19 mouse cellular contexts compared by ENCODE assay signal in genomic region chrX:53459573-53459972, GRCm38 (mm10). TPM values are rescaled to one million over a fixed set of nuclear protein-coding genes. Genes with fewer than 3 reads are reported as not detected.
DNase-seq lines count a peak whose midpoint lies in the region; ATAC-seq and TF ChIP-seq lines count a peak whose summit lies in the region.
"Had no signal": no experiment of that assay in that cellular context is flagged by ENCODE, and none has a peak within 500 bp of the region (broad histone marks: within the 10 kb centered on the region; RNA-seq: fewer than 3 reads in every experiment).

No protein-coding gene starts in this region.

- intact Hi-C loops in left cerebral cortex, adult 2 months (cut with DNase I), result no loop called here
- intact Hi-C loops in left cerebral cortex, postnatal 36 days (cut with DNase I), result no loop called here

- TF ChIP-seq CTCF in forebrain, postnatal 0 days (IDR thresholded peaks at IDR 0.05; ENCODE audit: low read depth), result peak; percentile 69
- TF ChIP-seq CTCF in left cerebral cortex, adult 2 months (IDR thresholded peaks at IDR 0.05), result peak; percentile 56
- TF ChIP-seq CTCF in intestine, postnatal 0 days (IDR thresholded peaks at IDR 0.05; ENCODE audit: low read depth), result peak; percentile 72

- H3K36me3 ChIP-seq in forebrain, postnatal 0 days (ENCODE audit: insufficient read depth), result no peaks in the 10 kb centered on the region
- no peaks in the 10 kb centered on the region for H3K36me3 ChIP-seq in forebrain, embryonic 16.5 days (ENCODE audit: control insufficient read depth, insufficient read depth)
- no peaks in the 10 kb centered on the region for H3K36me3 ChIP-seq in intestine, postnatal 0 days (ENCODE audit: control insufficient read depth, insufficient read depth)
- H3K36me3 ChIP-seq: embryonic facial prominence, embryonic 15.5 days had no signal

- H3K4me1 ChIP-seq in forebrain, postnatal 0 days (ENCODE audit: insufficient read depth), result no peaks in the 10 kb centered on the region
- H3K4me1 ChIP-seq in forebrain, embryonic 16.5 days (replicated peaks; ENCODE audit: control insufficient read depth, insufficient read depth, low read length), result no peaks in the 10 kb centered on the region
- H3K4me1 ChIP-seq in intestine, postnatal 0 days (replicated peaks; ENCODE audit: control insufficient read depth, insufficient read depth, low read length), result no peaks in the 10 kb centered on the region
- H3K4me1 ChIP-seq: embryonic facial prominence, embryonic 15.5 days had no signal

- H3K9me3 ChIP-seq in forebrain, postnatal 0 days (ENCODE audit: low read length), result no peaks in the 10 kb centered on the region
- no peaks in the 10 kb centered on the region for H3K9me3 ChIP-seq in forebrain, embryonic 16.5 days (ENCODE audit: control insufficient read depth, low read length)
- H3K9me3 ChIP-seq in intestine, postnatal 0 days (ENCODE audit: control insufficient read depth), result no peaks in the 10 kb centered on the region
- H3K9me3 ChIP-seq: embryonic facial prominence, embryonic 15.5 days had no signal

- peak; percentile 1 for DNase-seq in forebrain, postnatal 0 days
- no peak for DNase-seq in left cerebral cortex, adult 2 months (ENCODE audit: extremely low spot score in 1 of 2, low spot score in 2 of 2)
- DNase-seq in left cerebral cortex, postnatal 36 days (ENCODE audit: low spot score in 2 of 2), result no peak
- peak; percentile 4 for DNase-seq in ES-CJ7 (ENCODE audit: low read depth, low spot score)
- no peak for DNase-seq in urinary bladder, postnatal 36 days (ENCODE audit: low spot score in 2 of 2)
- DNase-seq in urinary bladder, adult 2 months (ENCODE audit: low spot score), result no peak
- DNase-seq: adrenal gland, postnatal 14 days; cerebellum, adult 2 months; heart, adult 11 months; heart, postnatal 36 days; lung, postnatal 4 days had no signal

- no peak overlapping the region for H3K4me2 ChIP-seq in forebrain, postnatal 0 days (ENCODE audit: low read depth)
- H3K4me2 ChIP-seq in forebrain, embryonic 16.5 days (ENCODE audit: low read length), result no peak overlapping the region
- H3K4me2 ChIP-seq in intestine, postnatal 0 days (replicated peaks; ENCODE audit: low read depth), result no peak overlapping the region
- H3K4me2 ChIP-seq: embryonic facial prominence, embryonic 15.5 days had no signal

- no peaks in the 10 kb centered on the region for H3K27me3 ChIP-seq in forebrain, postnatal 0 days (ENCODE audit: insufficient read depth, low read length)
- no peaks in the 10 kb centered on the region for H3K27me3 ChIP-seq in forebrain, embryonic 16.5 days (replicated peaks; ENCODE audit: control insufficient read depth, insufficient read depth, low read length)
- H3K27me3 ChIP-seq in intestine, postnatal 0 days (replicated peaks; ENCODE audit: control insufficient read depth, insufficient read depth, low read length), result no peaks in the 10 kb centered on the region
- H3K27me3 ChIP-seq: embryonic facial prominence, embryonic 15.5 days had no signal

- 46% methylated on average over 3 of the region's 3 CpGs for WGBS in forebrain, postnatal 0 days
- WGBS in forebrain, embryonic 16.5 days, result 43% methylated on average over 3 of the region's 3 CpGs
- 41% methylated on average over 3 of the region's 3 CpGs for WGBS in intestine, postnatal 0 days

- ATAC-seq in forebrain, postnatal 0 days, result 0 out of 2 replicates have a peak, but pooled peaks have one; percentile 53
- ATAC-seq in forebrain, embryonic 16.5 days, result no peak
- ATAC-seq in intestine, postnatal 0 days, result no peak

- H3K27ac ChIP-seq in forebrain, postnatal 0 days (ENCODE audit: low read depth, low read length), result no peak overlapping the region
- no peak overlapping the region for H3K27ac ChIP-seq in forebrain, embryonic 16.5 days (ENCODE audit: low read length)
- no peak overlapping the region for H3K27ac ChIP-seq in left cerebral cortex, adult 2 months
- no peak overlapping the region for H3K27ac ChIP-seq in intestine, postnatal 0 days (ENCODE audit: low read depth, low read length)
- H3K27ac ChIP-seq: embryonic facial prominence, embryonic 15.5 days had no signal

- H3K9ac ChIP-seq in forebrain, postnatal 0 days, result no peak overlapping the region
- no peak overlapping the region for H3K9ac ChIP-seq in forebrain, embryonic 16.5 days (replicated peaks; ENCODE audit: low read depth, low read length)
- no peak overlapping the region for H3K9ac ChIP-seq in intestine, postnatal 0 days (ENCODE audit: low read depth, low read length)
- H3K9ac ChIP-seq: embryonic facial prominence, embryonic 15.5 days had no signal

- no peak overlapping the region for H3K4me3 ChIP-seq in forebrain, postnatal 0 days (ENCODE audit: low read depth, low read length)
- no peak overlapping the region for H3K4me3 ChIP-seq in forebrain, embryonic 16.5 days (replicated peaks; ENCODE audit: low read length)
- H3K4me3 ChIP-seq in left cerebral cortex, adult 2 months, result no peak overlapping the region
- no peak overlapping the region for H3K4me3 ChIP-seq in intestine, postnatal 0 days (ENCODE audit: low read depth, low read length)
- H3K4me3 ChIP-seq: embryonic facial prominence, embryonic 15.5 days had no signal

RNA-seq across cellular contexts. Expression of gene Etd, which starts 24.9 kb away (rescaled TPM):
- not detected in 2 replicates for total RNA-seq in forebrain, postnatal 0 days (2014; rRNA removed)
- not detected in 2 replicates for polyA plus RNA-seq in forebrain, postnatal 0 days (2015; fragmentation: Nextera tagmentation; extraction: Ambion mirVana)
- polyA plus RNA-seq in forebrain, embryonic 16.5 days (2015; fragmentation: Nextera tagmentation; extraction: Ambion mirVana), result not detected in 2 replicates
- total RNA-seq in left cerebral cortex, adult 2 months (2021), result not detected
- not detected for total RNA-seq in left cerebral cortex, postnatal 36 days (2021)
- not detected in 2 replicates for polyA plus RNA-seq in intestine, postnatal 0 days (2015; fragmentation: Nextera tagmentation; extraction: Ambion mirVana)
- not detected in 2 replicates for polyA plus RNA-seq in urinary bladder, adult 2 months (2012; rRNA removed)
- total RNA-seq: adrenal gland, postnatal 14 days; heart, postnatal 36 days; layer of hippocampus, postnatal 14 days; liver, adult 2 months had no signal
- polyA plus RNA-seq: C2C12; cerebellum, adult 2 months; embryonic facial prominence, embryonic 15.5 days; frontal cortex, adult 2 months; intestine, embryonic 14.5 days; liver, adult 2 months had no signal

Comparison
In these comparisons a context has a peak if more than half of its experiments do, and no peak if none do; other contexts are left out.
1. DNase-seq: peak in forebrain, postnatal 0 days (single experiment) and ES-CJ7 (single experiment); none in left cerebral cortex, adult 2 months (0 of 2), left cerebral cortex, postnatal 36 days (0 of 2), urinary bladder, postnatal 36 days (0 of 2) and urinary bladder, adult 2 months (single experiment).
2. Peak in every context shown above with its lines, with median percentiles within 50 percentile points of each other: CTCF ChIP-seq.